In genomic region chr8:4162786-4163185, GRCm38 (mm10) we compare ENCODE assay signal across 14 mouse cellular contexts. TPM values are rescaled to one million over a fixed set of nuclear protein-coding genes. Genes with fewer than 3 reads are reported as not detected.
"Had no signal": no experiment of that assay in that cellular context is flagged by ENCODE, and none has a peak within 500 bp of the region (broad histone marks: within the 10 kb centered on the region; RNA-seq: fewer than 3 reads in every experiment).

No protein-coding gene starts in this region.

- H3K9me3 ChIP-seq: kidney, embryonic 15.5 days; limb, embryonic 12.5 days; midbrain, embryonic 13.5 days had no signal

- H3K4me2 ChIP-seq: kidney, embryonic 15.5 days; limb, embryonic 12.5 days; midbrain, embryonic 13.5 days had no signal

- ATAC-seq: midbrain, embryonic 13.5 days had no signal

- H3K27me3 ChIP-seq: kidney, embryonic 15.5 days; limb, embryonic 12.5 days; midbrain, embryonic 13.5 days had no signal

- H3K9ac ChIP-seq: kidney, embryonic 15.5 days; limb, embryonic 12.5 days; liver, embryonic 14.5 days; midbrain, embryonic 13.5 days had no signal

- DNase-seq: kidney, adult 11 months; kidney, postnatal 14 days; liver; lung, adult 18-20 months; right cerebral cortex, postnatal 14 days had no signal

- H3K4me3 ChIP-seq: kidney, embryonic 15.5 days; limb, embryonic 12.5 days; midbrain, embryonic 13.5 days had no signal

- H3K36me3 ChIP-seq: kidney, embryonic 15.5 days; limb, embryonic 12.5 days; midbrain, embryonic 13.5 days had no signal

- H3K27ac ChIP-seq: kidney, embryonic 15.5 days; limb, embryonic 12.5 days; liver, embryonic 14.5 days; midbrain, embryonic 13.5 days; stomach, postnatal 0 days had no signal

RNA-seq across cellular contexts. Expression of gene Cd209g, which starts 28.9 kb away (rescaled TPM):
- polyA plus RNA-seq: intestine, embryonic 14.5 days; kidney, embryonic 15.5 days; limb, embryonic 12.5 days; lung, embryonic 16.5 days; midbrain, embryonic 13.5 days; midbrain, postnatal 0 days; neural tube, embryonic 14.5 days; stomach, postnatal 0 days had no signal

RNA-seq across cellular contexts. Expression of gene Cd209f, which starts 57.2 kb away (rescaled TPM):
- polyA plus RNA-seq: intestine, embryonic 14.5 days; kidney, embryonic 15.5 days; limb, embryonic 12.5 days; lung, embryonic 16.5 days; neural tube, embryonic 14.5 days had no signal
